Mouse (Mus musculus): ENCODE results near the gene Gm20547. TPM values are rescaled to one million over a fixed set of nuclear protein-coding genes. Genes with fewer than 3 reads are reported as not detected.

The Gm20547 gene
- not detected in 2 replicates for polyA plus RNA-seq (2014; fragmentation: Nextera tagmentation; extraction: Ambion mirVana)

- DNase-seq (ENCODE audit: low spot score) (no peak), ATAC-seq (ENCODE audit: insufficient number of reproducible peaks, low FRiP score, low TSS enrichment, low read depth) (no peak)
- no peaks in the 10 kb centered on the region for H3K27me3 ChIP-seq (ENCODE audit: control insufficient read depth, insufficient read depth, low read length)
- no peaks in the 10 kb centered on the region for H3K4me1 ChIP-seq (ENCODE audit: control insufficient read depth, insufficient read depth, low read length)
- H3K4me3 ChIP-seq (ENCODE audit: low read depth, low read length), result no peak within 1 kb of the TSS
- H3K9me3 ChIP-seq (ENCODE audit: control insufficient read depth, low read length), result no peaks in the 10 kb centered on the region
- 10% methylated on average over 15 of the region's 15 CpGs for WGBS
- H3K27ac ChIP-seq (replicated peaks; ENCODE audit: low read depth, low read length), result no peak within 1 kb of the TSS
- H3K9ac ChIP-seq (ENCODE audit: low read length), result no peak within 1 kb of the TSS
- H3K36me3 ChIP-seq (ENCODE audit: control insufficient read depth, insufficient read depth, low read length), result no peaks in the 10 kb centered on the region
- H3K4me2 ChIP-seq (ENCODE audit: low read depth, severe bottlenecking), result peak within 1 kb of the TSS; percentile 22; the same call in 1 of the 2 replicates
Observed at GRCm38 (mm10) chr17:34881683-34882310, at the start of gene Gm20547. Gm20547 (minus strand) TSS chr17:34882042.

GRCm38 (mm10) chr17:34931061-34931734 lies 49.4 kb upstream of the Gm20547 start, which contains the start of gene Neu1:
Neu1 (plus strand) TSS chr17:34931253.
- under 1% methylated on average over 38 of the region's 38 CpGs for WGBS
- H3K27ac ChIP-seq (replicated peaks; ENCODE audit: low read depth, low read length), result no peak within 1 kb of the TSS
- peak; percentile 95 for ATAC-seq (ENCODE audit: insufficient number of reproducible peaks, low FRiP score, low TSS enrichment, low read depth)
- H3K4me3 ChIP-seq (ENCODE audit: low read depth, low read length), result peak within 1 kb of the TSS; percentile 76
- no peaks in the 10 kb centered on the region for H3K27me3 ChIP-seq (ENCODE audit: control insufficient read depth, insufficient read depth, low read length)
- peak; percentile 97 for DNase-seq (ENCODE audit: low spot score)
- peaks cover 4% of the 10 kb centered on the region for H3K4me1 ChIP-seq (ENCODE audit: control insufficient read depth, insufficient read depth, low read length)
- peak within 1 kb of the TSS; percentile 98 for H3K4me2 ChIP-seq (ENCODE audit: low read depth, severe bottlenecking)
- no peaks in the 10 kb centered on the region for H3K36me3 ChIP-seq (ENCODE audit: control insufficient read depth, insufficient read depth, low read length)
- H3K9ac ChIP-seq (ENCODE audit: low read length), result peak within 1 kb of the TSS; percentile 72
- H3K9me3 ChIP-seq (ENCODE audit: control insufficient read depth, low read length), result no peaks in the 10 kb centered on the region

GRCm38 (mm10) chr17:34928841-34929240 lies 47.0 kb upstream of the Gm20547 start:
- Histone ChIP-seq H3K27ac (replicated peaks; ENCODE audit: low read depth, low read length) (no peak overlapping the region), H3K4me1 (ENCODE audit: control insufficient read depth, insufficient read depth, low read length) (peaks cover 4% of the 10 kb centered on the region), H3K4me2 (ENCODE audit: low read depth, severe bottlenecking) (no peak overlapping the region), H3K4me3 (ENCODE audit: low read depth, low read length) (no peak overlapping the region), H3K27me3 (ENCODE audit: control insufficient read depth, insufficient read depth, low read length) (no peaks in the 10 kb centered on the region), H3K9ac (ENCODE audit: low read length) (no peak overlapping the region), H3K9me3 (ENCODE audit: control insufficient read depth, low read length) (no peaks in the 10 kb centered on the region), H3K36me3 (ENCODE audit: control insufficient read depth, insufficient read depth, low read length) (no peaks in the 10 kb centered on the region)
- DNase-seq (ENCODE audit: low spot score), result no peak
- ATAC-seq (ENCODE audit: insufficient number of reproducible peaks, low FRiP score, low TSS enrichment, low read depth), result no peak
- WGBS, result 80% methylated on average over 4 of the region's 4 CpGs

GRCm38 (mm10) chr17:34927306-34928019 lies 45.6 kb upstream of the Gm20547 start:
- no peak for ATAC-seq (ENCODE audit: insufficient number of reproducible peaks, low FRiP score, low TSS enrichment, low read depth)
- 86% methylated on average over 18 of the region's 18 CpGs for WGBS

GRCm38 (mm10) chr17:34924258-34924657 lies 42.4 kb upstream of the Gm20547 start:
- no peaks in the 10 kb centered on the region for H3K27me3 ChIP-seq (ENCODE audit: control insufficient read depth, insufficient read depth, low read length)
- no peak overlapping the region for H3K4me2 ChIP-seq (ENCODE audit: low read depth, severe bottlenecking)
- no peak overlapping the region for H3K9ac ChIP-seq (ENCODE audit: low read length)
- H3K36me3 ChIP-seq (ENCODE audit: control insufficient read depth, insufficient read depth, low read length), result no peaks in the 10 kb centered on the region
- no peaks in the 10 kb centered on the region for H3K9me3 ChIP-seq (ENCODE audit: control insufficient read depth, low read length)
- H3K4me1 ChIP-seq (ENCODE audit: control insufficient read depth, insufficient read depth, low read length), result no peaks in the 10 kb centered on the region
- DNase-seq (ENCODE audit: low spot score), result no peak
- 79% methylated on average over 5 of the region's 5 CpGs for WGBS
- H3K4me3 ChIP-seq (ENCODE audit: low read depth, low read length), result no peak overlapping the region
- ATAC-seq (ENCODE audit: insufficient number of reproducible peaks, low FRiP score, low TSS enrichment, low read depth), result no peak
- H3K27ac ChIP-seq (replicated peaks; ENCODE audit: low read depth, low read length), result no peak overlapping the region

More at GRCm38 (mm10) chr17:34927306-34928019, 45.6 kb upstream of the Gm20547 start:
- H3K9ac ChIP-seq (ENCODE audit: low read length), result no peak overlapping the region
- no peak overlapping the region for H3K27ac ChIP-seq (replicated peaks; ENCODE audit: low read depth, low read length)
- no peak overlapping the region for H3K4me3 ChIP-seq (ENCODE audit: low read depth, low read length)
- H3K27me3 ChIP-seq (ENCODE audit: control insufficient read depth, insufficient read depth, low read length), result no peaks in the 10 kb centered on the region
- H3K36me3 ChIP-seq (ENCODE audit: control insufficient read depth, insufficient read depth, low read length), result no peaks in the 10 kb centered on the region
- peaks cover 4% of the 10 kb centered on the region for H3K4me1 ChIP-seq (ENCODE audit: control insufficient read depth, insufficient read depth, low read length)
- no peak for DNase-seq (ENCODE audit: low spot score)
- H3K9me3 ChIP-seq (ENCODE audit: control insufficient read depth, low read length), result no peaks in the 10 kb centered on the region
- H3K4me2 ChIP-seq (ENCODE audit: low read depth, severe bottlenecking), result no peak overlapping the region

GRCm38 (mm10) chr17:34922939-34923338 lies 41.1 kb upstream of the Gm20547 start:
- H3K36me3 ChIP-seq (ENCODE audit: control insufficient read depth, insufficient read depth, low read length), result no peaks in the 10 kb centered on the region
- H3K9me3 ChIP-seq (ENCODE audit: control insufficient read depth, low read length), result no peaks in the 10 kb centered on the region
- WGBS, result 39% methylated on average over 6 of the region's 6 CpGs
- no peak overlapping the region for H3K27ac ChIP-seq (replicated peaks; ENCODE audit: low read depth, low read length)
- H3K4me3 ChIP-seq (ENCODE audit: low read depth, low read length), result no peak overlapping the region
- H3K9ac ChIP-seq (ENCODE audit: low read length), result no peak overlapping the region
- no peaks in the 10 kb centered on the region for H3K27me3 ChIP-seq (ENCODE audit: control insufficient read depth, insufficient read depth, low read length)
- no peaks in the 10 kb centered on the region for H3K4me1 ChIP-seq (ENCODE audit: control insufficient read depth, insufficient read depth, low read length)
- ATAC-seq (ENCODE audit: insufficient number of reproducible peaks, low FRiP score, low TSS enrichment, low read depth) (no peak), DNase-seq (ENCODE audit: low spot score) (no peak)
- H3K4me2 ChIP-seq (ENCODE audit: low read depth, severe bottlenecking), result no peak overlapping the region

GRCm38 (mm10) chr17:34917188-34917587 lies 35.3 kb upstream of the Gm20547 start:
- Histone ChIP-seq H3K27me3 (ENCODE audit: control insufficient read depth, insufficient read depth, low read length) (no peaks in the 10 kb centered on the region), H3K4me3 (ENCODE audit: low read depth, low read length) (no peak overlapping the region), H3K27ac (replicated peaks; ENCODE audit: low read depth, low read length) (no peak overlapping the region), H3K9ac (ENCODE audit: low read length) (no peak overlapping the region), H3K4me2 (ENCODE audit: low read depth, severe bottlenecking) (no peak overlapping the region), H3K4me1 (ENCODE audit: control insufficient read depth, insufficient read depth, low read length) (no peaks in the 10 kb centered on the region), H3K9me3 (ENCODE audit: control insufficient read depth, low read length) (no peaks in the 10 kb centered on the region), H3K36me3 (ENCODE audit: control insufficient read depth, insufficient read depth, low read length) (peaks cover 3% of the 10 kb centered on the region; the same call in 1 of the 2 replicates)
- no peak for ATAC-seq (ENCODE audit: insufficient number of reproducible peaks, low FRiP score, low TSS enrichment, low read depth)
- DNase-seq (ENCODE audit: low spot score), result no peak
- 79% methylated on average over 9 of the region's 9 CpGs for WGBS

- Histone ChIP-seq H3K9me3 (ENCODE audit: control insufficient read depth, low read length) (no peaks in the 10 kb centered on the region), H3K4me1 (ENCODE audit: control insufficient read depth, insufficient read depth, low read length) (no peaks in the 10 kb centered on the region), H3K9ac (ENCODE audit: low read length) (no peak overlapping the region), H3K27ac (replicated peaks; ENCODE audit: low read depth, low read length) (no peak overlapping the region), H3K4me3 (ENCODE audit: low read depth, low read length) (no peak overlapping the region), H3K27me3 (ENCODE audit: control insufficient read depth, insufficient read depth, low read length) (no peaks in the 10 kb centered on the region), H3K36me3 (ENCODE audit: control insufficient read depth, insufficient read depth, low read length) (peaks cover 12% of the 10 kb centered on the region), H3K4me2 (ENCODE audit: low read depth, severe bottlenecking) (no peak overlapping the region)
- DNase-seq (ENCODE audit: low spot score) (no peak), ATAC-seq (ENCODE audit: insufficient number of reproducible peaks, low FRiP score, low TSS enrichment, low read depth) (no peak)
- 83% methylated on average over 5 of the region's 5 CpGs for WGBS
Observed at GRCm38 (mm10) chr17:34916316-34916715, 34.5 kb upstream of the Gm20547 start.

Data from limb, embryonic 11.5 days (tissue).